Mouse (Mus musculus) heart, postnatal 0 days (tissue): ENCODE data around the gene Dgat2. TPM values are rescaled to one million over a fixed set of nuclear protein-coding genes. Genes with fewer than 3 reads are reported as not detected.

ENCODE experiments used
- ATAC-seq: fragments of 200-750 bp; cut with Nextera tagmentation; 2 replicates; pipeline ENCODE4 v1.8.0; 2017; ENCODE audit warnings: low read depth, moderate number of reproducible peaks, moderate library complexity; ENCODE audit not compliant: insufficient read depth
- DNase-seq: peaks from one replicate; pipeline ENCODE4 v3.0.0-alpha.2; 2016; ENCODE audit warnings: low spot score
- H3K27ac ChIP-seq: fragments of 300-500 bp; sonication (generic); 2 replicates; pipeline ENCODE4 v1.5.1; 2014; ENCODE audit warnings: low read depth, mild to moderate bottlenecking
- H3K27me3 ChIP-seq: fragments of 300-500 bp; sonication (generic); 2 replicates; pipeline ENCODE4 v1.6.1; 2014; ENCODE audit warnings: low read length, mixed read lengths; ENCODE audit not compliant: control insufficient read depth, insufficient read depth
- H3K36me3 ChIP-seq: fragments of 300-500 bp; sonication (generic); replicated peaks from 2 replicates; pipeline ENCODE4 v1.6.1; 2014; ENCODE audit warnings: low read length, mixed read lengths; ENCODE audit not compliant: control insufficient read depth, insufficient read depth
- H3K4me1 ChIP-seq: fragments of 300-500 bp; sonication (generic); 2 replicates; pipeline ENCODE4 v1.6.1; 2014; ENCODE audit warnings: antibody characterized with exemption; ENCODE audit not compliant: control insufficient read depth, insufficient read depth
- H3K4me2 ChIP-seq: fragments of 300-500 bp; sonication (generic); 2 replicates; pipeline ENCODE4 v1.6.1; 2014; ENCODE audit warnings: low read depth, mild to moderate bottlenecking, low read length, moderate library complexity
- H3K4me3 ChIP-seq: fragments of 300-500 bp; sonication (generic); 2 replicates; pipeline ENCODE4 v1.5.1; 2014; ENCODE audit warnings: low read depth, low read length
- H3K9ac ChIP-seq: fragments of 300-500 bp; sonication (generic); replicated peaks from 2 replicates; pipeline ENCODE4 v1.6.1; 2014; ENCODE audit warnings: low read depth, low read length, mixed read lengths
- H3K9me3 ChIP-seq: fragments of 300-500 bp; sonication (generic); replicated peaks from 2 replicates; pipeline ENCODE4 v1.6.1; 2016; ENCODE audit warnings: low read length; ENCODE audit not compliant: control insufficient read depth
- CTCF ChIP-seq: IDR thresholded peaks from 2 replicates; pipeline ENCODE4 v1.5.1; 2016; ENCODE audit warnings: antibody characterized with exemption, control low read depth, low read depth
- EP300 ChIP-seq: IDR thresholded peaks from 2 replicates; pipeline ENCODE4 v1.6.1; 2016; ENCODE audit warnings: antibody characterized with exemption, low read depth
- WGBS: fragments of 180-500 bp; shearing (Covaris S2); extraction: QIAGEN DNeasy Blood & Tissue Kit; methylation state at CpG from one replicate; pipeline ENCODE4 v1.1.7; 2014; 5-methylcytosine and 5-hydroxymethylcytosine counted together
- polyA plus RNA-seq: library from polyadenylated mRNA; unstranded; fragments of >200 nt; fragmentation: Nextera tagmentation; extraction: Ambion mirVana; gene quantifications from 2 replicates; pipeline ENCODE4 v1.2.1, GENCODE M21; 2015
- total RNA-seq: library from RNA; depleted of rRNA; stranded (reverse); fragments of >200 nt; gene quantifications from 2 replicates; pipeline ENCODE4 v1.2.3, GENCODE M21; 2014; ENCODE audit warnings: low replicate concordance

Gene Dgat2
- total and polyA plus RNA-seq, 2 experiments from 2014 or later = 114 to 115 TPM

DNA sequence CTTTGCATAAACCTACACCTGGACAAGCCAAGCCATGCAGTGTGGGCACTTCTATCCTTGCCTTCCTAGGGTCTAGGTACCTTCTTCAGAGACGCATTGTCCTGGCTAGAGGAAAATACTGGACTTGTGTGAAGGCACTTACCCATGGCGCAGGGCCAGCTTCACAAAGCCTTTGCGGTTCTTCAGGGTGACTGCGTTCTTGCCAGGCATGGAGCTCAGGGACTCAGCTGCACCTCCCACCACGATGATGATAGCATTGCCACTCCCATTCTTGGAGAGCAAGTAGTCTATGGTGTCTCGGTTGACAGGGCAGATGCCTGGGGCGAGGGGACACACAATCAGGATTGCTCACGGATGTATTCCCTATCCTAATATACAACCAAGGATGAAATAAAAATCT lies 24.5 kb downstream of the Dgat2 start:
- 70% methylated on average over 8 of the region's 8 CpGs for WGBS
- no peak for ATAC-seq
- H3K9ac ChIP-seq = no peak overlapping the region

DNA sequence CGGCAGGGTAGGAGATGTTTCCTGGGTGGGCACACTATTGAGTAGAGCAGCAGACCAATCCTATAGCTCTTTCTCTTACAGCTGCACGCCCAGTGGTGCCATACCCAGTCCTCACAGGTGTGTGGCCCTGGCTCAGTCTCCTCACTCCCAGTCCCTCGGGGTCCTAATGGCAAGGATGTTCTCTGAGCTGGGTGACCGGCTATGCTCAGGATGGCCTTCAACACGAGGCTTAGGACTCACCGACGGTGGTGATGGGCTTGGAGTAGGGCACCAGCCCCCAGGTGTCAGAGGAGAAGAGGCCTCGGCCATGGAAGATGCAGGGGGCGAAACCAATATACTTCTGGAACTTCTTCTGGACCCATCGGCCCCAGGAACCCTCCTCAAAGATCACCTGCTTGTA lies 25.8 kb downstream of the Dgat2 start:
- Histone ChIP-seq H3K9me3 (no peaks in the 10 kb centered on the region), H3K4me2 (no peak overlapping the region), H3K4me3 (no peak overlapping the region), H3K9ac (no peak overlapping the region), H3K27me3 (no peaks in the 10 kb centered on the region), H3K4me1 (peaks cover 15% of the 10 kb centered on the region), H3K36me3 (0 out of 2 replicates have a peak, but pooled peaks cover 7% of the 10 kb centered on the region), H3K27ac (no peak overlapping the region)
- ATAC-seq = no peak
- no peak for TF ChIP-seq EP300
- DNase-seq = no peak
- WGBS = 82% methylated on average over 10 of the region's 10 CpGs

More for the DNA sequence above, 24.5 kb downstream of the Dgat2 start:
- Histone ChIP-seq H3K9me3 (no peaks in the 10 kb centered on the region), H3K4me2 (no peak overlapping the region), H3K4me3 (no peak overlapping the region), H3K27me3 (no peaks in the 10 kb centered on the region), H3K36me3 (0 out of 2 replicates have a peak, but pooled peaks cover 7% of the 10 kb centered on the region), H3K4me1 (peaks cover 21% of the 10 kb centered on the region), H3K27ac (no peak overlapping the region)
- no peak for DNase-seq
- TF ChIP-seq EP300 (no peak), CTCF (no peak; the same call in 1 of the 2 replicates)

DNA sequence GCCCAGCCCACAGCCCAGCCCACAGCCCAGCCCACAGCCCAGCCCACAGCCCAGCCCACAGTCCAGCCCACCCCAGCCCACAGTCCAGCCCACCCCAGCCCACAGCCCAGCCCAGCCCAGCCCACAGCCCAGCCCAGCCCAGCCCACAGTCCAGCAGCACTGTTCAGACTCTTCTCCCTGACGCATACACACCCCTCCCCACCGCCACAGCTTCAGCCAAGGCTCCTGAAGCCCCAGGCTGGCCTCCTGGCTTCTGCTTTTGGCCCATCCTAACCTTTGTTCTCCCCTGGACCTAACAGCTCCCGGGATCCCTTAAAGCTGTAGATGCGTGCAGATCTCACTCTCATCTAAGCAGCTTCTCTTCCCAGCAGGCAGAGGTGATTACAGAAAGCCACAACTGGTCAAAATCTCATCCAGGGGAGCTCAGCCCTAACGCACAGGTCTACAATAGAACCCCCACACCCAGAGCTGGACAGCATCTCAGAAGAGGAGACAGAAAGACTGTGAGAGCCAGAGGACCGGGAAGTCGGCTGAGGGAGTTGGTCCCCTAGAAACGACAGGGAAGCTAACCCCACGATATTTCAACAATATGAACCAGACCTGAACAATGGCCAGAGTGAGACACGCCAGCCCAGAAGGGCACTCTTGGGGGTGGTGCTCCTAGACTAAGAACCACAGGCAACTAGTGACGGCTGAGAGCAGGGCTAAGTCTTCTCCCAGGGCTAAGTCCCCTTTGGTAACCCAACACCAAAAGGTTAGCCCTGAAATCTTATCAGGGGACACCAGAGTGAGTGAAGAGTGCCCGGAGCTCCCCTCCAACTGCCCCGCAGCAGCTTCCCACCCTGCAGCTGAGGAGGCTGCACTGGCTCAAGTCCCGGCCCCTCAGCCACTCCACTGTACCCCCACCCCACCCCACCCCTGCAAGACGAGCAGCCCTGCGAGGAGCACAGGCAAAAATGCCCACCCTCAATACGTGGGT lies 26.9 kb downstream of the Dgat2 start:
- no peak overlapping the region for H3K4me3 ChIP-seq
- H3K4me1 ChIP-seq = peaks cover 11% of the 10 kb centered on the region
- H3K9me3 ChIP-seq = no peaks in the 10 kb centered on the region
- peak overlapping the region; percentile 49 for H3K4me2 ChIP-seq
- DNase-seq (no peak), ATAC-seq (peak; percentile 59; the same call in 1 of the 2 replicates)
- H3K27me3 ChIP-seq = no peaks in the 10 kb centered on the region
- peak overlapping the region; percentile 22; the same call in 1 of the 2 replicates for H3K27ac ChIP-seq
- 0 out of 2 replicates have a peak, but pooled peaks cover 7% of the 10 kb centered on the region for H3K36me3 ChIP-seq
- TF ChIP-seq EP300 = no peak
- no peak for TF ChIP-seq CTCF
- no peak overlapping the region for H3K9ac ChIP-seq
- WGBS = 13% methylated on average over 17 of the region's 17 CpGs

DNA sequence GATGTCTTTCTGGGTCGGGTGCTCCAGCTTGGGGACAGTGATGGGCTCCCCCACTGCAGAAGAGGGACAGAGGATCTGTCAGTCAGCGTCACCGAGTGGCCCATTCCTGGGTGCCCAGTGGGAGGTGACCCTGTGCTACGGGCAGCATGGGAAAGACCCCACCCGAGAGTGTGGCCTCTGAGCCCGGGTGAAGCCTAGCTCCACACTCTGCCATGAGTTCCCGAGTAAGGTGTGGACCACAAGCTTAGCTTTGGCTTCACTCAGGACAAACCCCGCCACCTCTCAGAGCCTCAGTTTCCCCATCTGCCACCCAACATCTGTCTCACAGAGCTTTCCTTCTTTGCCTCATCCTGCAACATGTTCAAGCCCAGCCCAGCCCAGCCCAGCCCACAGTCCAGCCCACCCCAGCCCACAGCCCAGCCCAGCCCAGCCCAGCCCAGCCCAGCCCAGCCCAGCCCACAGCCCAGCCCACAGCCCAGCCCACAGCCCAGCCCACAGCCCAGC lies 27.8 kb downstream of the Dgat2 start:
- DNase-seq (no peak), ATAC-seq (no peak)
- 62% methylated on average over 8 of the region's 8 CpGs for WGBS
- Histone ChIP-seq H3K27me3 (no peaks in the 10 kb centered on the region), H3K4me3 (no peak overlapping the region), H3K36me3 (0 out of 2 replicates have a peak, but pooled peaks cover 7% of the 10 kb centered on the region), H3K9ac (no peak overlapping the region), H3K9me3 (no peaks in the 10 kb centered on the region), H3K4me1 (peaks cover 11% of the 10 kb centered on the region), H3K27ac (no peak overlapping the region), H3K4me2 (no peak overlapping the region)
- TF ChIP-seq CTCF = no peak
- no peak for TF ChIP-seq EP300

DNA sequence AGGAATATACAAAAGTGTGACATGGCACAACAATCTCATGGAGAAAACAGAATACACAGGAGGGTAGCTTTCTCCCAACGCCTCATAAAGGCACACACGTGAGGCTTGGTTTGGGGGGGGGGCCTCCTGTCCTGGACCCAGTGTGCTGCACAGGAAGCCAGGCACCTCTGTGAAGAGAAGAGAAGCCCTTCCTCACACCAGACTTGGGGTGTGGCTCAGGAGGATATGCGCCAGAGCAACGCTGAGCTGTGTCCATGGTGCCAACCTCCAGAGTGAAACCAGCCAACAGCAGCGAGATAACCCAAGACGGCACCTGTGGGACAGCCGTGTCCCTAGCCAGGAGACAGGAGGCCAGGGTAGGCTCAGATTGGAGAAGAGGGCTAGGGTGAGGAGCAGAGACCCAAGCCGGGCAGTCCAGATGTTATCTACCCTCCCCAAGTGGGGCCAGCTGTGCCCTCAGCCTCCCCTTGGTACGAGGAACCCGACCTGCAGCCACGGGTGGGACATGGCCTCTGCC lies 28.8 kb downstream of the Dgat2 start:
- Histone ChIP-seq H3K27ac (no peak overlapping the region), H3K4me3 (no peak overlapping the region), H3K9ac (no peak overlapping the region), H3K9me3 (no peaks in the 10 kb centered on the region), H3K27me3 (no peaks in the 10 kb centered on the region), H3K36me3 (0 out of 2 replicates have a peak, but pooled peaks cover 7% of the 10 kb centered on the region), H3K4me2 (no peak overlapping the region), H3K4me1 (peaks cover 11% of the 10 kb centered on the region)
- ATAC-seq = no peak
- TF ChIP-seq CTCF = no peak
- no peak for TF ChIP-seq EP300
- DNase-seq = no peak
- 78% methylated on average over 11 of the region's 11 CpGs for WGBS
